Mouse (Mus musculus) testis, adult 2 months (tissue): ENCODE measurements around the gene Hnrnpab.

Experiments
- CTCF ChIP-seq: fragments of 200-500 bp; IDR thresholded peaks from 2 replicates; pipeline ENCODE4 v1.5.1; 2012; ENCODE audit warnings: low read depth, mild to moderate bottlenecking, inconsistent platforms, low read length, moderate library complexity; ENCODE audit not compliant: control insufficient read depth, insufficient read depth, insufficient replicate concordance
- POLR2A ChIP-seq: fragments of 200-500 bp; IDR thresholded peaks from 2 replicates; pipeline ENCODE4 v1.6.1; 2012; ENCODE audit warnings: low read depth, mild to moderate bottlenecking, inconsistent platforms, low read length, moderate library complexity; ENCODE audit not compliant: control insufficient read depth

GRCm38 (mm10) chr11:51590002-51590401 is 16.6 kb downstream of the Hnrnpab start:
- no peak for TF ChIP-seq CTCF
- TF ChIP-seq POLR2A = no peak
